Mouse (Mus musculus) layer of hippocampus, adult 18-20 months (tissue): Measurements from ENCODE around the gene Col6a4. TPM values are rescaled to one million over a fixed set of nuclear protein-coding genes. Genes with fewer than 3 reads are reported as not detected.
A peak's percentile ranks its signal among the peaks of the same experiment; 100 is the strongest.

Source experiments
- DNase-seq, 2 experiments: peaks; one replicate each; pipeline ENCODE4 v3.0.0; 2022; ENCODE audit warnings: low spot score in 2 of 2
- total RNA-seq, 2 experiments: library from RNA; stranded (reverse); gene quantifications; 2 replicates each; pipeline ENCODE4 v1.2.3; 2021

Col6a4 gene
- total RNA-seq, 2 experiments from 2014 or later: 2.2 to 2.6 TPM

- DNase-seq: peak; percentile 16 to 40
Measured at GRCm38 (mm10) chr9:106076234-106076633, 20.3 kb downstream of the Col6a4 start.

- DNase-seq: no peak
Measured at GRCm38 (mm10) chr9:106073956-106074355, 22.6 kb downstream of the Col6a4 start.

GRCm38 (mm10) chr9:106071651-106072050 lies 24.9 kb downstream of the Col6a4 start:
- no peak for DNase-seq

- DNase-seq: no peak
Measured at GRCm38 (mm10) chr9:106053446-106053845, 43.1 kb downstream of the Col6a4 start.

- DNase-seq: no peak
Measured at GRCm38 (mm10) chr9:106043921-106044503, 52.6 kb downstream of the Col6a4 start.

GRCm38 (mm10) chr9:106039915-106040659 lies 56.5 kb downstream of the Col6a4 start:
- DNase-seq: no peak

GRCm38 (mm10) chr9:106039276-106039675 lies 57.3 kb downstream of the Col6a4 start:
- DNase-seq: peak; percentile 38 to 68

GRCm38 (mm10) chr9:106038865-106039264 lies 57.7 kb downstream of the Col6a4 start:
- DNase-seq: peak; percentile 85 to 96

GRCm38 (mm10) chr9:106015666-106016065 lies 80.9 kb downstream of the Col6a4 start:
- no peak for DNase-seq

- no peak for DNase-seq
Measured at GRCm38 (mm10) chr9:106013139-106013538, 83.4 kb downstream of the Col6a4 start.

- no peak for DNase-seq
Measured at GRCm38 (mm10) chr9:105997955-105998354, 98.6 kb downstream of the Col6a4 start.

GRCm38 (mm10) chr9:105992425-105992824 lies 104.2 kb downstream of the Col6a4 start:
- peak; percentile 30 to 60 for DNase-seq

GRCm38 (mm10) chr9:105990099-105990498 lies 106.5 kb downstream of the Col6a4 start:
- no peak for DNase-seq

GRCm38 (mm10) chr9:105989468-105989867 lies 107.1 kb downstream of the Col6a4 start:
- peak in 1 of 2 experiments; percentile 26 for DNase-seq

GRCm38 (mm10) chr9:105988096-105988495 lies 108.5 kb downstream of the Col6a4 start:
- DNase-seq: peak; percentile 11 to 36

- DNase-seq: no peak
Measured at GRCm38 (mm10) chr9:105984931-105985519, 111.6 kb downstream of the Col6a4 start.

- DNase-seq: no peak
Measured at GRCm38 (mm10) chr9:105978479-105978878, 118.1 kb downstream of the Col6a4 start.

- no peak for DNase-seq
Measured at GRCm38 (mm10) chr9:105976871-105977270, 119.7 kb downstream of the Col6a4 start.

- no peak for DNase-seq
Measured at GRCm38 (mm10) chr9:105976314-105976713, 120.3 kb downstream of the Col6a4 start.

- no peak for DNase-seq
Measured at GRCm38 (mm10) chr9:105973736-105974135, 122.8 kb downstream of the Col6a4 start.

- no peak for DNase-seq
Measured at GRCm38 (mm10) chr9:105972031-105972430, 124.6 kb downstream of the Col6a4 start.

- no peak for DNase-seq
Measured at GRCm38 (mm10) chr9:105971351-105971894, 125.2 kb downstream of the Col6a4 start.
